Mouse (Mus musculus) brain, adult 2 months (tissue): ENCODE measurements around the gene Cdh13.

Experiments used
- DNase-seq: peaks from one replicate; pipeline ENCODE4 v3.0.0; 2011; ENCODE audit warnings: low read depth, low spot score

Cdh13 gene

GRCm38 (mm10) chr8:119224547-119224946 lies 941.0 kb downstream of the Cdh13 start:
- DNase-seq, result peak; percentile 65

GRCm38 (mm10) chr8:119245181-119245580 lies 961.6 kb downstream of the Cdh13 start:
- no peak for DNase-seq

- DNase-seq, result peak; percentile 54
Measured at GRCm38 (mm10) chr8:119245641-119246040, 962.1 kb downstream of the Cdh13 start.

- no peak for DNase-seq
Measured at GRCm38 (mm10) chr8:119254358-119254757, 970.8 kb downstream of the Cdh13 start.

GRCm38 (mm10) chr8:119258642-119259041 lies 975.1 kb downstream of the Cdh13 start:
- peak; percentile 20 for DNase-seq

- peak; percentile 85 for DNase-seq
Measured at GRCm38 (mm10) chr8:119263750-119264149, 980.2 kb downstream of the Cdh13 start.

- no peak for DNase-seq
Measured at GRCm38 (mm10) chr8:119266304-119266703, 982.8 kb downstream of the Cdh13 start.

GRCm38 (mm10) chr8:119269576-119269975 lies 986.0 kb downstream of the Cdh13 start:
- DNase-seq, result no peak

GRCm38 (mm10) chr8:119270371-119270770 lies 986.8 kb downstream of the Cdh13 start:
- DNase-seq, result no peak

- DNase-seq, result peak; percentile 77
Measured at GRCm38 (mm10) chr8:119272891-119273290, 989.4 kb downstream of the Cdh13 start.

GRCm38 (mm10) chr8:119275442-119275841 lies 991.9 kb downstream of the Cdh13 start:
- DNase-seq, result no peak

GRCm38 (mm10) chr8:119277047-119277451 lies 993.5 kb downstream of the Cdh13 start:
- peak; percentile 33 for DNase-seq

GRCm38 (mm10) chr8:119281761-119282160 lies 998.2 kb downstream of the Cdh13 start:
- peak; percentile 45 for DNase-seq

GRCm38 (mm10) chr8:119284516-119284915 lies 1001.0 kb downstream of the Cdh13 start:
- DNase-seq, result no peak

- DNase-seq, result peak; percentile 96
Measured at GRCm38 (mm10) chr8:119284920-119285319, 1001.4 kb downstream of the Cdh13 start.

GRCm38 (mm10) chr8:119295477-119295876 lies 1011.9 kb downstream of the Cdh13 start:
- no peak for DNase-seq

- peak; percentile 62 for DNase-seq
Measured at GRCm38 (mm10) chr8:119297752-119298151, 1014.2 kb downstream of the Cdh13 start.

- DNase-seq, result no peak
Measured at GRCm38 (mm10) chr8:119300335-119300734, 1016.8 kb downstream of the Cdh13 start.

- DNase-seq, result peak; percentile 23
Measured at GRCm38 (mm10) chr8:119304196-119304595, 1020.7 kb downstream of the Cdh13 start.

- DNase-seq, result peak; percentile 9
Measured at GRCm38 (mm10) chr8:119311412-119311811, 1027.9 kb downstream of the Cdh13 start.

- peak; percentile 28 for DNase-seq
Measured at GRCm38 (mm10) chr8:119323215-119323614, 1039.7 kb downstream of the Cdh13 start.

- DNase-seq, result peak; percentile 13
Measured at GRCm38 (mm10) chr8:119339546-119339945, 1056.0 kb downstream of the Cdh13 start.

- no peak for DNase-seq
Measured at GRCm38 (mm10) chr8:119343606-119344005, 1060.1 kb downstream of the Cdh13 start.

GRCm38 (mm10) chr8:119344190-119344856 lies 1060.8 kb downstream of the Cdh13 start, which contains the start of gene Hsbp1:
TSS of gene Hsbp1 (plus strand) at chr8:119344488.
- DNase-seq, result peak; percentile 99
